Mouse (Mus musculus) heart, postnatal 0 days (tissue): ENCODE measurements around the gene Ralgps1.

Experiments
- CTCF ChIP-seq: IDR thresholded peaks from 2 replicates; pipeline ENCODE4 v1.5.1; 2016; ENCODE audit warnings: antibody characterized with exemption, control low read depth, low read depth
- EP300 ChIP-seq: IDR thresholded peaks from 2 replicates; pipeline ENCODE4 v1.6.1; 2016; ENCODE audit warnings: antibody characterized with exemption, low read depth

DNA sequence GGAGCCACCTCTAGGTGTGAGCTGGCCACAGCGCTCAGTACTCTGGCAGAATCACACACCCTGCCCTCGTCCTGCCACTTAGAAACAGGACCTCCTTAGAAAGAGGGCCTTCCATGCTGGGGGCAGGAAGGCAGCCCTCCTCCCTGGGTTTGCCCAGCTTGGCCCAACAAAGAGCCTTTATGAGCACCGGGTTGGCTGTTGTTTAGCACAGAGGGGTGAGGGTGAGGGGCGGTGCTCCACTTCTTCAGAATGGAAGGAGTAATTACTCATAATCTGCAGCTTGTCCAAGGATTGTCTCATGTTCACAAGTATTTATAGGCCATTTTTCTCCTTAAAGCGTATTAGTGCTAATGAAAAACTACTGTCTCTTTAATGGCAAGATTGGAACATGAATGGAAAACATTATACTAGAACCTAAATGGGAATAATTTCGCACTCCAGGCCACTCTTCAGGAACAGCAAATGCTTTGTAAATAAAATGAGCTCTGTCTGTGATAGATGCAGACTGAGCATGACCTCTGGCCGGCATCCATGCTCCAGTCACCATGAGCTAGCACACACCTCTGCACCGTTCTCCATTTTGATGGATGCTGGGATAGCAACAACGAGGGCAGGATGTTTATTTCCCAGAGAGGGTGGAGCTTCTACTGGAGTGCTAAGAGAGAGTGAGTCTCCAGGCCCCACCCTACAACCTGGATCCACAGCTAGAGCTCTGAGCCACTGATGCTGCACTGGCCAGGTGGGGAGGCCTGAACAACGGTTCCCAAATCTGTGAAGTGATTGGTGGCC, 200.3 kb downstream of the Ralgps1 start:
- no peak for TF ChIP-seq CTCF
- TF ChIP-seq EP300: no peak
